Mouse (Mus musculus) ovary, postnatal 10 days (tissue): ENCODE data around the gene Vnn1.

Source experiments
- DNase-seq: peaks from one replicate; pipeline ENCODE4 v3.0.0; 2022; ENCODE audit warnings: low spot score

Vnn1 gene

DNA sequence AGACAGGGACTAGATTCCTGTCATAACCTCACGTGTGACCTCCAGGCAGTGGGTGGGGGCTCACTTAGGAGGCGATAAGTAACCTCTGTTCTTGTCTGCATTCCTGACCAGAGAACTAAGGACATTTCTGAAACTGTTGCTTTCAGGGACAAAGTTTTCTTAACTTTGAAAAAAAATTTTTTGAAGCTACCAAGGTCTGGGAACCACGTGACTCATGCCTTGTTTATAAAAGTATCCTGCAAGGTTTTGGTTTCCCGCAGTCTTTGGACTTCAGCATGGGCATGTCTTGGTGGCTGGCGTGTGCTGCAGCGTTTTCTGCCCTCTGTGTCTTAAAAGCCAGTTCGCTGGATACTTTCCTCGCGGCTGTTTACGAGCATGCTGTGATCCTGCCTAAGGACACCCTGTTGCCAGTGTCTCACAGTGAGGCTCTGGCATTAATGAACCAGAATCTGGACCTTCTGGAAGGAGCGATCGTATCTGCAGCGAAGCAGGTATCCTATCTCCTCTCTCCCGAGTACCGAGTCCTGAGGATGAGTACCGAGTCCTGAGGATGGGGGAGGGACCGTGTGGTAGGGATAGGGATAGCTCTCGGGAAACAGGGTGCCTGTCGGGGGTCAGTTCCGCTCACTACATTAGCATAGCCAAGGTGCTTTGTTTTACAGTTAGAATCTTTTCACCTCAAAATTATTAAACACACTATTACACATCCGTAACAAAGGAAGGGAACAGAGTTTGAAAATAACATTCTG lies at the start of gene Vnn1:
Gene Vnn1 (plus strand): TSS at position 88 of the 749 bp plus-strand sequence.
- peak; percentile 8 for DNase-seq

DNA sequence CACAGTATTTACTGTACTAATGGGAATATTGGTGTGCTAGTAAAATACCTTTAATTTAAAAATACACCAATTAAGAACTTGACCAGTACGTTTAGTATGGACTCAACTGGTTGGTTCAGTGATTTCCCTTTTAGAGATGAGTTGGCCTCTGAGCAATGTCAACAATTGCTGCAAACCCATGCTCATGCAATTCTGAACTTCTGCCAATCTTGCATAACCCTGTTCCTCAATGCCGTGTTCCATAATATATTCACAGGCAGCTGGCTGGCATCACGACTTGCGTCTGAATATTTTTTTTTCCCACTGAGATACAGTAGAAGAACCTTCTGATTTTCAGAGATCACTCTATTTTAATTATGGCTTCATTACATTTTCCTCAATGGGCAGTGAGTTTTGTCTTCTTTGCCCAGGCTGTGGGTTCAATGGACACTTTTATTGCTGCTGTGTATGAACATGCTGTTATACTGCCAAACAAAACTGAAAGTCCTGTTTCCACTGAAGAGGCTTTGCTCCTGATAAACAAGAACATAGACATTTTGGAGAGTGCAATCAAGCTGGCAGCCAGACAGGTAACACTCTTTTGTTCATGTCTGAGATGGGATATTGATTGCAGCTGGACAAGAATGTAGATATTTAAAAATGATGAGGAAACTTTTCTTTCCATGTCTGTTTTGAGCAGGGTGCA lies 43.1 kb upstream of the Vnn1 start, which contains the start of gene Vnn3:
Gene Vnn3 (plus strand): TSS at position 235 of the 685 bp plus-strand sequence.
- DNase-seq: no peak

DNA sequence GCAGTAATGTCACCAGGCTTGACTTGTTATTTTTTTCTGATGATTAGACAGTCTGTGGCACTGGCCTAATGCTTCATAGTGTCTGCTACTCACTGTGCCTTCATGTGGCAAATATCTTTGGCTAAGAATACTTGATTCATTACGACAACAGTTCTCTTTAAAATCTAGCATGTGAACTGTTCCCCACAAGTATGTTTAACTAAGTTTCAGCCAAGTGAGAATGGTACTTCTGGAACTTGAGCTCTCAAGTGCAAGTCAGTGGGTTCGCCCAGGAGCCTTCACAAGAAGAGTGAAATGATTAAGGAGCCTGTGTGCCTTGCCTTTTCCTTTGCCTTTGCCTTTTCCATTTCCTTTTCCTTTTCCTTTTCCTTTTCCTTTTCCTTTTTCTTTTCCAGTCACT lies 42.4 kb upstream of the Vnn1 start:
- no peak for DNase-seq

DNA sequence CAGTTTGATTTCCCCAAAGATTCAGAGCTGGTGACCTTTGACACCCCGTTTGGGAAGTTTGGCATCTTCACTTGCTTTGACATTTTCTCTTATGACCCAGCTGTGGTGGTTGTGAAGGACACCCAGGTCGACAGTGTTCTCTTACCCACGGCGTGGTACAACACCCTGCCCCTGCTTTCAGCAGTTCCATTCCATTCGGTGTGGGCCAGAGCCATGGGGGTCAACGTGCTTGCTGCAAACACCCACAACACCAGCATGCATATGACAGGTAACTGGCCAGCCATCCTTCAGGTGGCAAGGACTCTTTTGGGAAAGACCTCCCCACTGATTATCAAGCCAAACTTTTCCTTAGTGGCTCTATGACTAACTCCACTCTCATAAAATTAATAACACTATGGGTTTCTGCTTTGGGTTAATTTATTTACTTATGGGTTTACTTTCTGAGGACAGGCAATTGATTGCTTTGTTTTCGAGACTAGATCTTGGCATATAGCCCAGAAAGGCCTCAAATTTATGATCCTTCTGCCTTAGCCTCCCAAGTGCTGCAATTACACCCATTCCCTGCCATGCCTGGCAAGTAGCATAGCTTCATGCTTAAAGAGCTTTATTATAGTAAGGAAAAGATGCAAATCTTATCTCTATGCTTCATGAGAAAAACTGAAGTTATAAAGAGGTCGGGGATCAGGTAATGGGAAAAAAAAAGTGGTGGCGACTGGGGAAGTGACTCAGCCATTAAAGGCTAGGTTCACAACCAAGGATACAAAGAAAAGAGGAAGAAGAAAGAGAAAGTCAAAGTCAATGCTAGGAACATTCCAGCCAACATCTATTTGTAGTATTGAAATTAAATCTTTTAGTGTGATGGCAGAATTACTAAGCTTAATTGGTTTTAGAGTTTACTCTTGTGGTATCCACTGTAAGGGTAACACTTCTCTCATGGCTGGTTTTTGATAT lies 29.9 kb upstream of the Vnn1 start:
- no peak for DNase-seq

DNA sequence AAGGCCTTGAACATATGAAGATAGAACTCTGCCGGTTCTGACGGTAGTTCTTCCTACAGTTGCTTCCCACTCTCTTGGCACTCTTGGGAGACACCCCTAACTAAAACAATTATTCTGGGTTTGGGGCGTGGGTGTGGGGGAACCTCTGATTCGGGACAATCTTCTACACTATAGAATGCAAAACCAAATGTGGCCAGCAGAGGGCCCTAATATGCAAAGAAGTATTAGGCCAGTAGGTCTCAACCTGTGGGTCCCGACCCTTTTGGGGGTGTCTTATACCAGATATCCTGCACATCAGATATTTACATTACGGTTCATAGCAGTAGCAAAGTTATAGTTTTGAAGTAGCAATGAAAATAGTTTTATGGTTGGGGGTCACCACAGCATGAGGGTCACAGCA lies 13.8 kb upstream of the Vnn1 start:
- no peak for DNase-seq

DNA sequence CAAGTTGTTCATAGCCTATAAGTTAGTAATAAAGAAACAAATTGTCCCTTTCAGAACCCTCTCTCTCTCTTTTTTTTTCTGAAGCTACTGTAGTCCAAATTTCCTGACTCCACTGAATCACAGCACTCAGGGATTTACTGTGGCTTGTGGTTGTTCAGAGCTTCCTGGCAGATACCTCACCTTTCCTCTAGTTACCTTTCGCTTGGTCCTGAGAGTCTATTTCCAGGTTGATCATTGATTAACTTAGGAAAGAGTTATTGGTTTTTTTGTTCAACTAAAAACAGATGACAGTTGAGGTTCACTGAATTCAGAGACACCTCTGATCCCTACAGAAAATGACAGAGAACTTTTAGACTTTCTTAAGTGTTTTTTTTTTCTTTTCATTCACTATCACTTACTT lies 9.6 kb upstream of the Vnn1 start:
- DNase-seq: no peak

DNA sequence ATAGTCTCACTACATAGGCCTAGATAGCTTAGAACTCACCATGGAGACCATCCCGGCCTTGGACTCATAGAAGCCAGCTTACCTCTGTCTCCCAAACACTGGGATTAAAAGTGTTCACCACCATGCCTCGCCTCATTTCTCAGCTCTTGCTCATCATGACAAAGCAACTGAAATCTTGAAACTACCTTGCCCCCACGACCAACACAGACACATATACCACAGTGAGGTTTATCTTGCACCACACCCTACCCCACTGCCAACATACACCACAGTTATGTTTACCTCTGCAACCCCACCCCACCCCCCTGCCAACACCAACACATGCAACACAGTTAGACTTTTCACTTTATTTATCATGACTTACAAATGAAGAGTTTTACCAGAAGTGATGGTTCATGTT lies 8.4 kb upstream of the Vnn1 start:
- DNase-seq: no peak

DNA sequence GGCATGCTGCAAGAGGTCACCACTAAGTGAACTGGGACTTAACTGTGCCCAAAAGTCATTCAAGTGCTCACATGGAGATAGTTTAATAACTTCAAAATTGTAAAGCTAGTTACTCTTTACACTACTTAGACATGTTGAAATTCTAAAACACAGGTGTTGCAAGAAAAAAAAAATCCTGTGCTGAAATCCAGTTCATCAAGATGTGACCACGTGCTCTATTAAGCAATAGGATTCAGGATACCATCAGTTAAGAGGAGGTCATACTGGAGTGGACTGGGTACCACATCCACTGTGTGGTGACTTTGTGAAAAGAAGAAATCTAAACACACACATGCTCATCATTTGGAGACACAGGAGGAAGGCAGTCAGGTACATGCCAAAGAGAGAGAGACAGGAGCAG lies 1.5 kb upstream of the Vnn1 start:
- DNase-seq: no peak

DNA sequence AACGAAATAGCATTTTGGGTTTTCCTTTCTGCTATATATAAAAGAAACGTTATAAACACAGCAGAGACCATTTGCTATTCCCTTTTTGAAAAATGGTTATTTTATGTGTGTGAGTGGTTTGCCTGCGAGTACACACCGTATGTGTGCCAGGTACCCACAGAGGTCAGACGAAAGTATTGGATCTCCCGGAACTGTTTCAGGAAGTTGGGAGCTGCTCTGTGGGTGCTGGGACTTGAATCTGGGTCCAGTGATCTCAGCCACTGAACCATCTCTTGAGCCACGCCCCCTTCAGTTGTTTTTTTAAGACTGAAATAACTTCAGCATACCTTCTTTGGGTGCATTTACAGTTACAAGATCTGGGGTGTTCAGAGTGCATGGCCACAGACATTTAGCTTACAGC lies 888 bp downstream of the Vnn1 start:
- no peak for DNase-seq

DNA sequence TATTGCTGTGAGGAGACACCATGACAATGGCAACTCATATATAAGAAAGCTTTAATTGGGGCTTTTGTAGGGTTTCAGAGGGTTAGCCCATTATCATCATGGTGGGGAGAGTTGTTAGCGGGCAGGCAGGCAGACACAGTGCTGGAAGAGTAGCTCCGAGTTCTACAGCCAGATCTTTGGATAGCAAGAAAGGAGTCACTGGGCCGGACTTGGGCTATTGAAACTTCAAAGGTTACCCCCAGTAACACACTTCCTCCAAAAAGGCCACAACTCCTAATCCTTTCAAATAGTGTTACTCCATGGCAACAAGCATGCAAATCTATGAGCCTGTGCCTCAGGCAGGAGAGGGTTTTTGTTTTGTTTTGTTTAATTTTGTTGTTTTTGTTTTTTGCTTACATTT lies 6.6 kb downstream of the Vnn1 start:
- no peak for DNase-seq

DNA sequence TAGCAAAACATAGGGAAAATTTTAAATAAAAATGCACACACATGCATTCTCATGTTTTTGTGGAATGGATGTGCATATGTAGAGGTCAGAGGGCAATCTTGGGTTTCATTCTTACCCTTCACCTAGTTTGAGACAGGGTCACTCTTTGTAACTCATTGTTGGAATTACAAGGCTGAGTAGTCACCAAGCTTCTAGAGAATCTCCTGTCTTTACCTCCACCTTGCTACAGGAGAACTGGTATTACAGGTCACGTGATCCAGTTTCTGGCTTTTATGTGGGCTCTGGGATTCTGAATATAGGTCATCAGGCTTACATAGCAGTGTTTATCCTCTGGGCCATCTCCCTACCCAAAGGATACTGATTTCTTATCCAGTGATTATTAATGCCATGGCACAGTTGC lies 11.2 kb downstream of the Vnn1 start:
- no peak for DNase-seq

DNA sequence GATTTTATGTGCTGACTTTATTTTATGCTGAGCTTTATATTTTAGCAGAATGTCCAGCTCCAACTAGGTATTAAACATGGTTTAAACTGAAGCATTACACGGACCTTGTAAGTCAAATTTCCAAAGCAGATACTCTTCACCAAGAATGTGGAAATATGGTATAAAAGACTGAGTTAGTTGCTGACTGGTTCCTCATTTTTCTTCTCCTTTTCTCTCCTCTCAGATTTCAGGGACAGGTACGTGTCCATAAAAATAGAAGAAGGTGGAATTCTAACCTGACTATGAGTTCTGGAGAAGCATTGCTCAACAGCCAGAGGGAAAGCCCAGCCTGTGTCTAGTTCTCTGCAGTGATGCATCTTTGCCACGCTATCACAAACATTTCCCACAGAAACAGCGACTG lies 25.6 kb downstream of the Vnn1 start, which contains the start of gene Taar1:
Gene Taar1 (plus strand): TSS at position 301 of the 400 bp plus-strand sequence.
- DNase-seq: no peak

DNA sequence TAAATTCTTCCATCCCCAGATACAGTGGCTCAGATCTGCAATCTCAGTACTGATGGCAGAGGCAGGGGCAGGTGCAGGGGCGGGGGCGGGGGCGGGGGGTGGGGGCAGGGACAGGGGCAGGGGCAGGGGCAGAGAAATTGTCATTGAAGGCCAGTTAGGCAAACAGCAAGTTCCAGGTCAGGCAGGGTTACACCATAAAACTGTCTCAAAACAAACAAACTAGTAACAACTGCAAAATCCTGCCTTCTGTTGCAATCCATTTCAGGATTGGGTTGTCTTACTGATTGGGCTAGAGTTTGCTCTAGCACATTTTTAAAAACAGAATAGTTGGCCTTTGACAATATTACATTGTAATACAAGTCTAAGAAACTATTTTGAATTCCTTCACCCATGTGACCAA lies 28.0 kb downstream of the Vnn1 start:
- DNase-seq: no peak

DNA sequence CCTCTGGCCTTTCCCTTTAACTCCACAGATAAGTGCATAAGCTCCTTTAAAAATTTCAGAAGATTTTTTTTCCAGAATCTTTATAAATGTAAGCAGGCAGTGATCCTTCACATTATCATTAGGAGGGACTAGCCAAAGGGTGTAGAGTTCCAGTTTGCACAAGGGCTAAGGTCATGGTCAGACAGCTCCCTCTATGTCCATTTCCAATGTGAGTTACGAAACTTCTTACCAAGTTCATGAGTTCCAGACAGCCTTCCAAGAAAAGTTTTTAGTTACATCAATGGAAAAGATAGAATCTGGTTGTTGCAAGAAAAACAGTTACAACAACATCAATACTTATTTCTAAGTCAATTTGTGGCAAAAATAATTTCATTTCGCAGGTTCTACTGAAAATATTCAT lies 29.5 kb downstream of the Vnn1 start:
- DNase-seq: no peak

DNA sequence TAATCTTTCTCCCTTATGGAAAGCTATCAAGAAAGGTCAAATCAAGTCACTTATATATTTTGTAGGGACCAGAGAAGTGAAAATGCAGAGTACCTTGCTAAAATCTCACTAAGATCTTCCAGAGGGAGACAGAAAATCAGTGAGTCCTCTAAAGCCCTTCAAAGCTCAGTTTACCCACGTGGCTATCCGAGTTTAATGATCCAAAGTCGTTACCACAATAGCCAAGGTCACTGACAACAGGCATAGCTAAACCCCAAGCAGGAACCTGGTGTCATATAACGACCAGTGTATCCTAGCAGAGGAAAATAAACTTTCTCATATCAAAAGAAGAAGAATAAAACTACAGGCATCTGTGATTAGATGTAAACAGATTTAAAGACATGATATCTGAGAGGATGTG lies 43.1 kb downstream of the Vnn1 start:
- no peak for DNase-seq

DNA sequence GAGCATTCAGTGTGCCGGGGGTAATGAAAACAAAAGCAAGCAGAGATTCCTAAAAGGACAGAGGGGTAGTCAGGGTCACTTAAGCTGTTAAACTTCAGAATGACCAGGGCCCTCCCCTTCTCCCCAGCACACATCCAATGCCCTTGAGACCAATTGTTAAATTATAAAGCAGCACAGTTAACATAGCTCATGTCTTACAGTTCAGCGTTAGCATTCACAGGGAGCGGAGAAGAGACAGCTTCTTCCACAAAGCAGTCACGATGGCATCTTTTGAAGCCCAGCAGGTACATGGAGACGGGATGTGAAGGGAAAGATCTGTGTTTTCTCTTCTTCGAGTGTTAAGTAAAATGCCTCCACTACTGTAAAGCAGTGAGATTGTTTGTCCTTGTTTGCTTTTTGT lies 43.8 kb downstream of the Vnn1 start, which contains the start of gene Taar2:
Gene Taar2 (plus strand): TSS at position 261 of the 400 bp plus-strand sequence.
- no peak for DNase-seq

DNA sequence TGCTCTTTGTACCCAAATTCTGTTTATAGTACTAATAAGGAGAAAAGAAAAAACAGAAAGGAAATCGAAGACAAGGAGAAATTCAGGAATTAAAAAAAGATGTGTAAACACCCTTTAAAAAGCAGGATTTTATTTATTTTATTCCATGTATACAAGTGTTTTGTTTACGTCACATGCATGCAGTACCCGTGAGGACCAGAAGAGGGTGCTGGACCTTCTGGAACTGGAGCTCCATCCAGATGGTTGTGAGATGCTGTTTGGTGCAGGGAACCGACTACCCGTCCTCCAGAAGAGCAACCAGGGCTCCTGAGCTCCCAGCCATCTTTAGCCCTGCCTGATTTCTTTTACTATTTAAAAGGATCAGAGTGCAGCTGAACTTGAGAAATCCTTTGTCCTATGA lies 48.0 kb downstream of the Vnn1 start:
- DNase-seq: no peak

DNA sequence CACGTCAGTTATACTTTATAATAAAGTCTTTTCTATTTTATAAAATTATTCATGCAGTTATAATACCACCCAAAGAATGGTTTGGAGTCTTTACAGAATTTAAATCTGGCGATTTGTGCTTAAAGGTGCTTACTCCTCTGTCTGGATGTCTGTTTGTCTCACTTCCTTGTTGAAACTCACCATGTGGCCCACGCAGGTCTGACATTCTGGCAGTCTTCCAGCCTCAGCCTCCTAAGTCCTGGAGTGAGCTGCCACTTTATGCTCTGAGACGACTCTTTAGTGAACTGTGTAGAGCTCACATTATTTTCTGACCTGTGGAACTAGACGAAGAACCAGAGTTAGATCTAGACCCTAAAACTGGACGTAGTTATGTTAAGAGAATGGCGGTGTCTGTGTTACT lies 53.5 kb downstream of the Vnn1 start:
- no peak for DNase-seq

DNA sequence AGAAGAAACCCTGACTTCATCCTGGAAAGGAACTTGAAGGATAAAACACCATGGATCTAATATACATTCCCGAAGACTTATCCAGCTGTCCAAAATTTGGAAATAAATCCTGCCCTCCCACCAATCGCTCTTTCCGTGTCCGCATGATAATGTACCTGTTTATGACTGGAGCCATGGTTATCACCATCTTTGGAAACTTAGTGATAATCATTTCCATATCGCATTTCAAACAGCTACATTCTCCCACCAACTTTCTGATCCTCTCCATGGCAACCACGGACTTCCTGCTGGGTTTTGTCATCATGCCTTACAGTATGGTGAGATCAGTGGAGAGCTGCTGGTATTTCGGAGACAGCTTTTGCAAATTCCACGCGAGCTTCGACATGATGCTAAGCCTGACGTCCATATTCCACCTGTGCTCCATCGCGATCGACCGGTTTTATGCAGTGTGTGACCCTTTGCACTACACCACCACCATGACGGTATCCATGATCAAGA lies 55.1 kb downstream of the Vnn1 start, which contains the start of gene Taar3:
Gene Taar3 (plus strand): TSS at position 51 of the 498 bp plus-strand sequence.
- no peak for DNase-seq

DNA sequence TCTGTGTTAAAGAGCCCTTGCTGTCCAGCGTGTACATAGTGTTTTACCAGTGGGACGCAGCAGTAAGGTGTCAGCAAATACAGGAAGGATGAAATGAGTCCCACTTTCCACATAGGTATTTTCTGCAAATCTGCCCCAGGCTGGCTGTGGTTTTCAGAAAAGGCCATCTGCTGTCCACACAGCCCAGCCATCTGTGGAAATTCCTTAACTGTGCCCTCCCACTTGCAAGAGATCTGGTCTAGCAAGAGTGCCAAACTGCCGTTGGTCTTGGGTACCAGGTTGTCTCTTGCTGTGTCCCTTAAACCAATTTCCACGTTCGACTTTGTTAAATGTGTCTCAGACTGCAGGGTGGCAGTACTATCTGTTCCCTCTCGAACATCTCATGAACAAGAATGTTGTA lies 57.2 kb downstream of the Vnn1 start:
- no peak for DNase-seq
